Mouse (Mus musculus) liver, adult 2 months (tissue): Measurements from ENCODE around the gene Rabl3.

Experiments used
- CTCF ChIP-seq: fragments of 200-500 bp; IDR thresholded peaks from 2 replicates; pipeline ENCODE4 v1.5.1; 2011; ENCODE audit warnings: low read depth, low read length, control low read depth
- POLR2A ChIP-seq: fragments of 200-500 bp; IDR thresholded peaks from 2 replicates; pipeline ENCODE4 v1.6.1; 2011; ENCODE audit warnings: low read length, control low read depth; ENCODE audit not compliant: insufficient read depth; ENCODE audit errors: extremely low read depth

GRCm38 (mm10) chr16:37597412-37597811 lies 57.7 kb downstream of the Rabl3 start:
- TF ChIP-seq CTCF (no peak), POLR2A (no peak)
